Mouse (Mus musculus) layer of hippocampus, postnatal 25 days (tissue): Measurements from ENCODE around the gene Actrt2. TPM values are rescaled to one million over a fixed set of nuclear protein-coding genes. Genes with fewer than 3 reads are reported as not detected.

Source experiments
- DNase-seq, 2 experiments: peaks; one replicate each; pipeline ENCODE4 v3.0.0; 2022; ENCODE audit warnings: mixed read lengths in 2 of 2, low spot score in 1 of 2; ENCODE audit errors: extremely low spot score in 1 of 2
- total RNA-seq, 2 experiments: library from RNA; stranded (reverse); gene quantifications; 2 replicates each; pipeline ENCODE4 v1.2.3; 2021

The Actrt2 gene
- total RNA-seq, 2 experiments from 2014 or later: not detected

DNA sequence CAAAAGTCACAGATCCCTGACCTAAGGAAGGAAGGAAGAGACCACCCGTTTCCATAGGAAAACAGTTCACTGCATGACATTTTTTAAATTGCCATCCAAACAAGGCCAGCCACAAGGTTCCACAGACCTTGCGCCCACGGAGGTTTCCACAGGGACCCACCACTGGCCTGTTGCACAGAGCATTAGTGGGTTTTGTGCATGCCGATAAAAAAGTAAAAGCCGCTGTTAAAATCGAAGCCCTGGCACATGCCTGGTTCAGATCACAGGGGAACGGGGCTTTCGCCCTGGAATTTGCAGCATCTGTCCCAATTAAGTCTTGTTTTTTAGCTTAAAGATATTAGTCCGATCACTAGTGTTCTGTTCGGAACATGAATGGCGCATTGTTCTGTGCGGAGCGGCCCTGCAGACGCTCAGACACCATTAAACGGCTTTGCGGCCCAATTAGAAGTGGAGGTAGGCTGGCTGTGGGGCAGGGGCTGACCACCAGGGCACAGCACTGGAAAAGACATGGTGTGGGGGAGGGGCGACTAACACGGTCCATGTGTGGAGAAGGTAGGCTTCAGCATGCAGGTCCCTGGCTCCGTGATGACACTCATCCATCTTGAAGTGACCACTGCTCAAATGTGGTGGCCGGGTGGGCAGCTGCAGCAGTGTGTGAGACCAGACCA, 25.8 kb upstream of the Actrt2 start:
- no peak for DNase-seq

DNA sequence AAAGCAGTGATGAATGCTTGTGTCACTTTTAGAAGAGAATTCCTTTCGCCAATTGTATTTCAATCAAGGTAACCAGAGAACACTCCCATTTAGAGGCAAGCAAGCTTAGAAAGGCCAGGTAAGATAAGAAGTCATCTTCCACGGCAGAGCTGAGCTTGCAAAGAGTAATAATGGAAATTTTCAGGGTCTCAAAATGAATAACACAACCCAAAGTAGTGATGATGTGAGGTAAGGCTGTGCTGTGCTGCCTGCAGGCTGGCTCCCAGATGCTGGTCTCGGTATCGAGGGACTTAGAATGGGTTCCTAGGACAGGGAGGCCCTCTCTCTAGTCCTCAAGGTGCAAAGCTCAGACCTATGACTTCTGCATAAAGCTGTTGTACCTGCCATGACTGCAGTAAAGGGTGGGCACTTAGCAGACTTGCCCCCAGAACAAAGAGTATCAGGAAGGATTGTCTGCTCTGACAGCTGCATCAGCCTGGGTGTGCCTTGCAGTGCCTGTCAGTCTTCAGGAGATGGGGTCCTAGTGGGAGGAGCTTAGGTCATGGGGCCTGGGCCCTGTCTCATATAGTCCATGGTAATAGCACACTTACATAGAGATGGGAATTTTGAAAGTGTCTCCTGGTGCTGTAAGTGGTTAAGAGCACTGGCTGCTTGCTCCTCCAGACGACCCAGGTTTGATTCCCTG, 15.5 kb upstream of the Actrt2 start:
- DNase-seq: no peak

DNA sequence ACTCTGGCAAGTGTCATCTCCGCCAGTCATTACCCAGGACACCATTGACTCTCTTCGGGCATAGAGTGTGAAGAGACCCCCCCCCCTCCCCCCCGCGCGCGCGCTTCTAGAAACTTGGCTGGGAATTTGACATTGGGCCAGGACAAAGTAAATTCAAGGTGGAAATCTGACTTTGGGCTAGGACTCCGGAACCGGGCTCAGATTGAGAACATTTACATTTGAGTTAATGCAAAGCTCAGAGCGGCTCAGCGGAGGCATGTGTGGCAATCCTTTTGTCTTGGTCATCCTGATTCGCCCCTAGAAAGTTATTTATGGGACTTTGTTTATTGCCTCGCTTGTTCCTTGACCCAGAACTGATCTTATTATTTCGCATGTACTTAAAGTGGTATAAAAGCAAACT, 14.6 kb upstream of the Actrt2 start:
- DNase-seq: no peak

DNA sequence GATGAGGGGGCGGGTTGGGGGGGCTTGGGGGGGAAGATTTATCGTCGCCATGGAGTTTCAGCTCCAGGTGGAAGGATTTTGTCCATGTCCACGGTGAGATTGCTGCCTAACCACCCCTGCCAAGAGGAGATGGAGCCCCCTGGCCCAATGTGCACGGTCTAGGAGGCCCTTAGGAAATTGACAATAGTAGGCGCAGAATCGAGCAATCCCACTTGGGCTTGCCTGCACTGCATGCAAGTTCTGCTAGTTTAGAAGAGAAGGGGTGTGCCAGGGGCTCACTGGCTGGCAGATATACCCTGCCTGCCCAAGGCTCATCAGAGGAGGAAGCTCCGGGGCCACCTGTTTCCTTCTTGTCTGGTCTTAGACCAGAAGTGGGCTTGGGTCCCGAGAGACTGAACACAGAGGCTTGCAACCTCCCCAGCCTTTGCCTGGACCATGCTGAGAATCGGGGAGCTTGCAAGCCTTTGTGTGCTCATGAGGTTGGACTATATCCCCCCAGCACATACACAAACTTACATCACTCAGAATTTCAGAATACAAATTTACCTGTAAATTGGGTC, 7.9 kb upstream of the Actrt2 start:
- no peak for DNase-seq

DNA sequence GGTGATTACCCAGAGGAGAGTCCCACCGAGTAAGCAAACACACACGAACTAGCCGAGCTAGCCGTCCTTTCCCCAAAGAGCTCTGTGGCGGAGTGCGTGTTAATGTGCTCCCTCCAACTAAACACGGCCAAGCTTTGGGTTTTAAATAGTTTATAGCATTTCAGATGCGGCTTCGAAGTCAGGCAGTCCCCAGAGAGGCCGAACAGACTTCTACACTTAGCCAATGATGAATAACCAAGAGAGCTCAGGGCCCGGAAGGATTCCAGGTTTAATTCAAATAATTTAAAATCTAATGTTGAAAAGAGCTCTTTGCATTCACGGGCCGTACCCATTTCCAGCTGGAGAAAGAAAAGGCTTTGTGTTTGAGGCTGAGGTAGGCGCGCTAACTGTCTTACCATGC, 7.3 kb upstream of the Actrt2 start:
- DNase-seq: no peak

DNA sequence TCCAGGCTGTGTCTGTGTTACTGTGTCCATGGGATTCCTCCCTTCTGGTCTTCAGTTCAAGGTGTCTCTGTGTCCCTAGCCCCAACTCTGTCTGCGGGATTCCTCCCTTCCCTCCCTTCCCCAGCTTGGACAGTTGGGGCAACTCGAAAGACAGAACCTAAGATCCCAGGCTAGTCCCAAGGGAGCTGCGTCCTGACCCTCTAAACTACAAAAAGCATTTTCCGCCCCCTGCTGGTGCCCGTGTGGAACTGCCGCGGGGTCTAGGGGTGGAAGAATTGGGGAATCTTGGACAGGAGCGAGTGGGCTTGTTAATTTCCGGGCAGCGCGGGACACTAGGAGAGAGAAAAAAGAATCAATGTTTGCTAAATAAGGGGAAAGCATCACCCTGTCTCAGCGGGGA, 6.9 kb upstream of the Actrt2 start:
- DNase-seq: peak; percentile 35 to 82

DNA sequence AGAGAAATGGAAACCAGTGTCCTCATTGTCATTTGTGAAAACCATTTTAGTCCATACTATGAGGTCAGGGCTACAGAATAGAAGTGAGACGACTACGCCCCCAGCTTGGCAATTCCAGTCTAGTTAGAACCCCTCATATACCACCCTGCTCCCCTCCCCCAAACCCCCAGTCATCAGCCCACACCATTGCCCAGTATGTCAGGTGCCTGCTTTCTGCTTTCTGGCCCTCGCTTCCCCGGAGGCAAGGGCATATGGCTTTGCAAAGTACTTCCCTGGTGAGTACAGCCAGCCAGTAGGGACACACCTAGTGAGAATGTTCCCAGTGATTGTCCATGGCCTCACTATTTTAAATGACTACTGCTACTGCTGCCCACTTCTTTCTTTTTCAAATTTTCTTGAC, 6.3 kb upstream of the Actrt2 start:
- no peak for DNase-seq

DNA sequence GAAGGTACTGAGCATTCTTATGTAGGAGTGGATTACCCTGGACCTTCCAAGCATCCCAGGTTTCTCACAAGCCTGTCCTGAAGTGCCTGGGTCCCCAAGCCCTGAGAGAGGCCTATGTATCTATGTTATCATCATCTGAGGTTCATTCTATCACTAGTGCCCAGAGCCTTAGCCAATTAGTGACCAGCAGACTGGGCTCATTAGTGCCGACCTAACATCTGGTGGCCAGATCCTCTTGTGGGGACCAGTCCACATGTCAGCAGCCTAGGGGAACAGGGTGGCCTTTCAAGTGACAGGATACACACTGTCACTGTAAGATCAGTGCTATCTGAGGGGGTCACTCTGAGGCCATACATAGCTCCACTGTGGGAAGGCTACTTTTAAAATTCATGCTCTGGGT, 4.4 kb upstream of the Actrt2 start:
- no peak for DNase-seq

DNA sequence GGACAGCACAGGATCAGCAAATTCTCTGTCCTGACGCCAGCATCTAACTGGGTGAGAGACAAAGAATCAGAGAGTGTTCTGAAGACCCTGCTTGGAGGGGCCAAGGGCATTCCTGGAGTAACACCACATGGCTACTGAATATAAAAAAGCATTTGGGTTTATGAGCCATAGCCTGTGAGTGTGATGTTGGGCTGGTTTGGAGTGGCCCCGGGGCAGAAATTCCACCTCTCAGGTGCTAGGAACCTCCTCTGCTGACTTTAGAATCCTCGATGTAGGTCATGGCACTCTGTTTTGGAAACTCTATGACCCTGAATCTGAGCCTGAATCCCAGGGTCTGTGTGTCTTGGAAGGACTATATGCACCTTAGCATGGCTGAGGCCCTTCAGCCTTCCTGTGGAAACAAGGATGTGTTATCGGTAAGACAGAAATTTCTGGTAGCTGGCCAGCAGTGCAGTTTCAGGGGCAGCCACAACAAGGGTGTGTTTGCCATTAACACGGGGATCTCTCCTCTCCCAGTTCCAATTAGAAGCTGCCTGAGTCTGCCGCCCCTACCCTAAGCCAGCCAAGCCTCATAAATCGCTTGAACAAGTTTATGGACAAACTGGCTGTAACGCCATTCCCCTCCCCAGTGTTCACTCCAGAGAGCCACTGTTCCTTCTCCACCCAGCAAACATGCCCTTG, 3.7 kb upstream of the Actrt2 start:
- no peak for DNase-seq

DNA sequence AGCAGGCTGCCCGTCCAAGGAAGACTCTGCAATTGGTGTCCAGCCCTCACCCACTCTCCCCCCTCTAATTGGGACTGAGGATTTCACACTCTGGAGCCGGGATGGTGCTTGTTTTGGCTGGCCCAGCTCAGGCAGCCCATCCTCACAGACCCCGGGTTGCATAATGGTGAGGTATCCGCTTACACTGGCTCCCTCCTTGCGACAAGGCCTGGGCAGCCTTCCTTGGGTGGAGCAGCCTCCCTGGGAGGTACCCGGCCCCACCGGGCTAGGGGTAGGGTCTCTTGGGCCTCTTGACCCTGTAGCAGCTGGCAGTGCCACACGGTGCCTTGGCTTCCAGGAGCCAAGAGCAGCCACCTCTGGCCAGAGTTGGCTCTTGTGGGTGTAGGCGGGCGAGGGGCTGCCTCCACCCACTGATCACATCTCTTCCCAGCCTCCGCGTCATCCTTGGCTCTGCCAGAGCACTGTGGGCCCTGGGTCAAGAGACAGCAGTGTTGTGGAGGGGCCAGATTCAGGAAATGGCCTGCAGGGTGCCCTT, 4.9 kb downstream of the Actrt2 start:
- DNase-seq: no peak

DNA sequence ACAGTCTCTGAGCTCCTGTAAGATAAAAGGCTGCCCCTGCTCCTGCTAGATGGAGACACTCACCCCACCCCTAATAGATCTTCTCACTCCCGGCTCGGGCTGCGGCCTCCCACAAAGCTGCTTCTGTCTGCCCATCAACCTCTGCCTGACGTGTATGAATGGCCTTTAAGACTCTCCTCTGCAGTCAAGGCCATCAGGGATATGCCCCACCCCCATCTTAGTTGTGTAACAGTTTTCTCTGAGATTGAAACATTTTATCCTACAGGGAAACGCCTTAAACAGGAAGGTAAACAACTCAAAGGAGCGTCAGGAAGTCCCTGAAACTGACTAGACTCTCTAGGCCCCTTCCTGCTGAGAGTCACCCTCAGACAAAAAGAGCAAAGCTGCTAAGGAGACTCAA, 6.4 kb downstream of the Actrt2 start:
- DNase-seq: no peak

DNA sequence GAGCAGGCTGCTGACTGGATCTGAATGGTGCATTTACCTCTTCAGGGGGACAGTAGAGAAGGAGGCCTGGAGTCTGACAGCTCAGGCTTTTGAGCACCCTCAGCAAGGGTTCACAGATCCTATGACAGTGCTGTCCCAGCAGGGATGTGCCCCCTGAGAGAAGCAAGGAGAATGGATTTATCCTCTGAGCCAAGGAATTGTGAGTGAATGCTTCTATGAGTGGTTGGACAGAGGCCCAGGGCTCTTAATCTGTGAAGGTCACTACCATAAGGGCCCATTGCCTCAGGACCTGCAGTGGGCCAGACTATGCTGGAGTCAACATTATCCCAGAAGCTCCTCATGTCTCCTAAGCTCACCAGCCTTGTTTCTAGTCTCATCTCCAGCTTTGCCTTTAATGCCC, 7.6 kb downstream of the Actrt2 start:
- no peak for DNase-seq

DNA sequence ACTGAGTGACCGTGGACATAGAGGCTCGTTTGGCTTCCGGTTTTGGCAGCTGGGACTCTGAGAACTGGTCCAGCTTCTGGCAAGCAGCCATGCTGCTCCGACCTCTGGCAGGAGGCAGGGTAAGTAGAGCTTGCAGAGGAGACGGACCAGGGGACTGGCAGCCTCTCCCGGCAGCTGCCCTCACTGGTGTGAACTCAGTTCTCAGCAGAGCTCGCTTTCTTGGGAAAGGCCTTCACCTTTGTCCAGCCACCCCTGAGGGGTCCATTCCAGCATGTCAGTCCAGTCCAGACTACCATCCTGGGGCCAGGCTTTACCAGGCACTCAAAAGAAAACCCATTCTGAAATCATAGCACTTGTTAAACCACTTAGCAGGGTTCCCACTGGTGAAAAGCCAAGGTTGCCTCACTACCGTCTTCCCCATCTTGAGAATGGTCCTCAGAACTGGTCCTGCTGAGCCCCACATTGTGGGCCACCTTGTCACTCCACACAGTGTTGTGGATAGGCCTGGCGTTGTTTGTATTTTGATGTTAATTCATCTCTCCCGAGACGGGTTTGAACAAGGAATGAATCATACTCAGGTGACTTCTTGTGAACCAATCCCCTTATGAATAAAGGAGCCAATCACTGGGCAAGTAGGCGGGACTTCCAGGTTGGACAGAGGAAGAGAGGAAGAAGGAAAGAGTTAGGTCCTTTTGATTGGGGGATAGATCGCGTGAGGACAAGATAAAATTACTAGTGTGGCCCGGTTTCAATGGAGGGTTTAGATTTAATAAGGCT, 12.3 kb downstream of the Actrt2 start:
- peak in 1 of 2 experiments; percentile 51 for DNase-seq

DNA sequence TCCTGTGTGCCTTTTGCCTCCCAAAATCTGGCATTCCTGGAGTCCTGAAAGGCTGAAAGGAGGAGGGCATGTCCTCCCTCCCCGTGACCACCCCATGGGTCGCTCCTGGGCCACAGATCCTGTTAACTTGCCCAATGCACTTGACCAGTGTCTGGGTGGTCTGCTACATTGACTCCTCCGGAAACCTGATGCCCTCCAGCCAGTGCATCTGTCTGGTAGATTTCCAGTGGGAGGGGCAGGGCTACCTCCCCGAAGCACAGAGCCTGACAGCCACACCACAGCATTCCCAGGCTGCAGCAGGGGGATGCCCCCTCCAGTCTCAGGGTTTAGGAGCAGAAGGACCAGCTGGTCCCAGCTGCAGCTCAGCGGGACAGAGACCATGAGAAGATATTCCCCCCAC, 15.2 kb downstream of the Actrt2 start:
- no peak for DNase-seq

DNA sequence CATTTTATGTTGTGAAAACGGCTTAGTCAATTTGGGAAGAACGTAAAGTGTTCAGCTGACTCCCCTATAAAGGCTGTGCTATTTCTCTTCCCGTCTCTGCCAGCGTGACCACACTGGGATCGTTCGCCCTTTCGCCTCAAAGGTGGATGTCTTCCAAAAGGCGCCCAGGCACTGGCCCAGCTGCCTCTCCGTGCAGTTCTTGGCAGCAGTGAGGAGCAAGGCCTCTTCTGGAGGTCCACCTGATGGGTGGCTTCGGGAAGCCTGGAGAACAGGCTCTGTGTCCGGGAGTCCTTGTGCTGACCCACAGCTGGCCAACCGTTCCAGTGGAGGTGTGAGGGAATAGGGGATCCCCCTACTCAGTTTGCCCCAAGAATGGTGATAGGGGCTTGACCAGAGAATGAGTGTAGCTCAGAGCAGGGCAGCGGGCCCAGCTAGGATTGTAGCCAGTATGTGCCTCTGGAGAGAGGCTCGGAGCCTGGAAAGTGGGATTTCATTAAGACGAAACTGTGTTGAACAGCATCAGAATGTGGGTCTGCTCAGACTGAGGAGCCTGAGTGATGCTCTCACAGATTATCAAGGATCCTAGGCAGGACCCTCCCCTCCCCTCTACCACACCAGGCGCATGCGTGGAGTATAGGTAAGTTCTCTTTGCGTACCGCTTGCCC, 18.5 kb downstream of the Actrt2 start:
- peak in 1 of 2 experiments; percentile 29 for DNase-seq

DNA sequence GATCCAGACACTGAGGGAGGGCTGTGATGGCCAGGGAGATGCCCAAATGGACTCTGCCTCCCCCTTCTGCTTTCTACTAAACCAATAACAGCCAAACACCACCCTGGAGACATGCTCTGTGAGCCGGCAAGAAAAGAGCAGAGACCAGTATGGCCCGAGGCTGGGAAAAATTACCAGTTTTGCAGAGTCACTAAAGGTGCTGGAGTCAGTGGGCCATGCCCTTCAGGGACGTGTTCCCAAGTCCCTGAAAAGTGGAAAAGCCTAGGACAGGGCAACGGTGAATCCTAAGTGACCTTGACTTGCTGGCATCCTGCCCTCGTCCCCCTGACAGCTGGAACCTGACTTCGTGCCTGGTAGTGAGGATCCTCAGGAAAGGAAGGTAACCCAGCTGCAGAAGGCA, 25.2 kb downstream of the Actrt2 start:
- no peak for DNase-seq

DNA sequence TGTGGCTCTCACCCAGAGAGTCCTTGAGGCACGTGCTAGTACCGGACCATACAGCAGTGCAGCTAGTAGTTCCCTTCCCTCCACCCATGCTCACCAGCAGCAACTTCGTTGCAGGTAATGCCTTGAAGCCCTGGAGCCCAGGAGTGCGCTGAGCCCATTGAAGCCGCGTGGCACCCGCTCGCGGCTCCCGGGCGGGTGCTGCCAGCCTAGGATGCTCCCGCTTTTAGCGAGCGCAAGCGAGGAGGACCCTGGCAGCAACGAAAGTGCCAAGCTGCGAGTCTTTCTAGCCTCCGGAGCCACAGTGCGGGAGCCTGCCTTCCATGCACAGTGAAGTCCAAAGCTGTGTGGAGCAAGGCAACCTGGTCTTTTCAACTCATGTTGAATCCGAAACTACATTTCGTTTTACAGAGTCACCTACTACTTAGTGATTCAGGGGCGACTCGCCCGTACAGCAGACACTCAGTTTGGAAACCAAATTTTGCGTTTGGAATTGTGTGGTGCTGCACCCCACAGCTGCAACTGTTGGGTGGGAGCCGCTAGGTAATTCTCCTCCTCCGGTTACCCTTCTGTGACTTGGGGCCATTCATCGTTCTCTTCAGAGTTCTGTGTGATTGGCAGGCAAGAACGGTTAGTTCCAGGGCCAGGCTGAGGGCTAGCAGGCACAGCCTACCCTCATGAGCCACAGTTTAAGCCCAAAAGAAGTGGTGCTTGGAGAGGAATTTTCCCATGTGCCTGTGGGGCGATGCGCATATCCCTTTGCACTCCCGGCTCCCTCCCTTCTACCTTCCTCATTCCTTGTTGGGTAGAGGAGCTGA, 26.2 kb downstream of the Actrt2 start:
- no peak for DNase-seq

DNA sequence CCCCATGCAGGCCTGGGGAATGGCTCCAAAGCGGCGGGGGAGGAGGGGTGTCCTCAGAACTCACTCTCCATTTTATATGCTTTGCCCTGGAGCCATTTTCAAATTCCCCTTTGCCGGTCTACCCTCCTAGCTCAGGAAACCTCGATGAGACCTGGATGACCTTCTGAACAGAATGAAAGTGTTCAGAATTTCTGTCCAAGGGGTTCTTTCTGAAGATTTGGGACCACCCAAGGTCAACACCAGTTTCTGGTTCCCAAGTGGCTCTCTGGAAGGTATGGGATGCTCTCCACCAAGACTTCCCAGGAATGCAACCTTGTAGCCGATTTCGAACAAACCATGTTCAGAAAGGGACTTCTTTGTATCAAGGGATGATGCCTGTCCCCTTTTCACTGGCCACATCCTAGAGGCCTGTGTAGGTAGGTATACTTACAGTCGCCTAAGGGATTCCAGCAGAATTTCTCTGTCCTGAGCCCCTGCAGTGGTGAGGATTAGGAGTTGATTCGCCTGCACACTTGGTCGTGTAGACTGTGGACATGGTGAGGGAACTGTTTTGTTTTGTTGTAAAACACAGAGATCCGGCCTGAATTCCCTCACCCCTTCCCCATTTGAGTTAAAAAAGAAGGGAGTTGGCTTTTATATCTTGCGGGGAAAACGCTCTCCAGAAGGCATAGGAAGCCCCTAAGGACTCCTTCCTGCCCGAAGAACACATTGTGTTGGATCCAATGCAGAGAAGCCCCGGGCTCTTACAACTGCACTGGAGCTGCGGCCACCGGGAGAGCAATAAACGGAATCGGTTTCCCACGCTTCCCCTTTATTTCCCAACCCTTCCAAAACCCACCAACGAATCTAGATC, 27.0 kb downstream of the Actrt2 start:
- no peak for DNase-seq
